16 mouse cellular contexts compared by ENCODE assay signal in genomic region chr19:53175550-53175949, GRCm38 (mm10).
"Had no signal": no experiment of that assay in that cellular context is flagged by ENCODE, and none has a peak within 500 bp of the region (broad histone marks: within the 10 kb centered on the region; RNA-seq: fewer than 3 reads in every experiment).

No protein-coding gene starts in this region.

- H3K9me3 ChIP-seq: megakaryocyte, embryonic 14.5 days; midbrain, embryonic 13.5 days; midbrain, embryonic 15.5 days; neural tube, embryonic 12.5 days; stomach, embryonic 15.5 days had no signal

- ATAC-seq: midbrain, embryonic 13.5 days; midbrain, embryonic 15.5 days had no signal

- H3K4me1 ChIP-seq: midbrain, embryonic 13.5 days; midbrain, embryonic 15.5 days; neural tube, embryonic 12.5 days had no signal

- DNase-seq: lung, adult 18-20 months; lung, embryonic 14.5 days; lung, postnatal 10 days; lung, postnatal 36 days; right cerebral cortex, postnatal 14 days; thymus, adult 2 months; thymus, postnatal 25 days; thymus, postnatal 4 days had no signal

- H3K27me3 ChIP-seq: megakaryocyte, embryonic 14.5 days; midbrain, embryonic 13.5 days; midbrain, embryonic 15.5 days; neural tube, embryonic 12.5 days; stomach, embryonic 15.5 days had no signal

- H3K4me2 ChIP-seq: lung, embryonic 14.5 days; midbrain, embryonic 11.5 days; midbrain, embryonic 13.5 days; midbrain, embryonic 15.5 days; neural tube, embryonic 12.5 days; stomach, embryonic 15.5 days had no signal

- H3K4me3 ChIP-seq: megakaryocyte, embryonic 14.5 days; midbrain, embryonic 13.5 days; midbrain, embryonic 15.5 days; neural tube, embryonic 12.5 days; stomach, embryonic 15.5 days had no signal

- H3K27ac ChIP-seq: macrophage; midbrain, embryonic 13.5 days; midbrain, embryonic 15.5 days; neural tube, embryonic 12.5 days; stomach, embryonic 15.5 days; stomach, postnatal 0 days had no signal

- H3K9ac ChIP-seq: lung, embryonic 14.5 days; midbrain, embryonic 13.5 days; midbrain, embryonic 15.5 days; neural tube, embryonic 12.5 days; stomach, embryonic 15.5 days had no signal

- H3K36me3 ChIP-seq: midbrain, embryonic 13.5 days; midbrain, embryonic 15.5 days; neural tube, embryonic 12.5 days; stomach, embryonic 15.5 days had no signal
